Mouse (Mus musculus) stomach, postnatal 0 days (tissue): ENCODE measurements around the gene Abcg5.

ENCODE experiments used
- CTCF ChIP-seq: IDR thresholded peaks from 2 replicates; pipeline ENCODE4 v1.5.1; 2016; ENCODE audit warnings: antibody characterized with exemption, low read depth, mild to moderate bottlenecking, moderate library complexity
- EP300 ChIP-seq: optimal IDR thresholded peaks from 2 replicates; pipeline ENCODE3; 2016; ENCODE audit warnings: antibody characterized with exemption

GRCm38 (mm10) chr17:84653544-84653943, 29.3 kb downstream of the Abcg5 start:
- TF ChIP-seq CTCF = no peak
- TF ChIP-seq EP300 = no peak
